Mouse (Mus musculus): ENCODE data around the gene Ltbp3.

GRCm38 (mm10) chr19:5742241-5742641 is 1.5 kb downstream of the Ltbp3 start:
- no peak for TF ChIP-seq GATA1 (IDR thresholded peaks at IDR 0.05; ENCODE audit: low read length)
- TF ChIP-seq TAL1 (IDR thresholded peaks at IDR 0.05; ENCODE audit: low read length) = no peak

All from erythroblast, embryonic 14.5 days (primary cell).